Mouse (Mus musculus) heart, postnatal 0 days (tissue): ENCODE results near the gene Rtl9.

Source experiments
- CTCF ChIP-seq: IDR thresholded peaks from 2 replicates; pipeline ENCODE4 v1.5.1; 2016; ENCODE audit warnings: antibody characterized with exemption, control low read depth, low read depth
- EP300 ChIP-seq: IDR thresholded peaks from 2 replicates; pipeline ENCODE4 v1.6.1; 2016; ENCODE audit warnings: antibody characterized with exemption, low read depth

DNA sequence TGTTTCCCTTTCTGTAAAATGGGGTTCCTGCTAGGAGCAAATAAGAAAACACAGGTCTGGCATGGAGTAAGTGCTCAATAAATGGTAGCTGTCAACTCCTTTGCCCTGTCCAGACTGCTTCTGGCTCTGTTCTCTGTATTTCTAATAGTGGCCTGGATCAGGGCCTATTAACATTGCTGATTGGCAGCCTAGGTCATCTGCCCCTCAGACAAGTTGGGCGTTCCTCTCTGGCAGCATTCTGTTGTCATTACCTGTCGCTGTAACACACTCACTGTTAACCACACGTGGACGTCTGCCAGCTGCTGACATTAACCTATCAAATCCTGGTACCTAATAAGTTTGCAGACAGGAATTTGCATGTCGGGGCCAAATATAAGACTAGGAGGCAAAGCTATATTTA, 31.8 kb upstream of the Rtl9 start:
- TF ChIP-seq CTCF: no peak
- TF ChIP-seq EP300: no peak
